Mouse (Mus musculus) hindbrain, postnatal 0 days (tissue): ENCODE data around the gene Ccs. TPM values are rescaled to one million over a fixed set of nuclear protein-coding genes. Genes with fewer than 3 reads are reported as not detected.
"Not testable (repeated sequence)": the region's sequence is repeated elsewhere in the genome, so short reads cannot be mapped to it uniquely, and the experiment has no call there.

Source experiments
- ATAC-seq: fragments of 200-750 bp; cut with Nextera tagmentation; 2 replicates; pipeline ENCODE4 v1.8.0; 2017; ENCODE audit warnings: mild to moderate bottlenecking, moderate TSS enrichment, moderate library complexity
- DNase-seq: peaks from one replicate; pipeline ENCODE4 v3.0.0-alpha.2; 2015; ENCODE audit warnings: low spot score
- H3K27ac ChIP-seq: fragments of 300-500 bp; sonication (generic); 2 replicates; pipeline ENCODE4 v1.5.1; 2014; ENCODE audit warnings: mild to moderate bottlenecking
- H3K27me3 ChIP-seq: fragments of 300-500 bp; sonication (generic); 2 replicates; pipeline ENCODE4 v1.6.1; 2014; ENCODE audit warnings: low read length, mixed read lengths; ENCODE audit not compliant: insufficient read depth
- H3K36me3 ChIP-seq: fragments of 300-500 bp; sonication (generic); 2 replicates; pipeline ENCODE4 v1.6.1; 2014; ENCODE audit warnings: low read length, mixed read lengths; ENCODE audit not compliant: insufficient read depth
- H3K4me1 ChIP-seq: fragments of 300-500 bp; sonication (generic); 2 replicates; pipeline ENCODE4 v1.6.1; 2014; ENCODE audit warnings: antibody characterized with exemption, low read length, mixed read lengths; ENCODE audit not compliant: insufficient read depth
- H3K4me2 ChIP-seq: fragments of 300-500 bp; sonication (generic); 2 replicates; pipeline ENCODE4 v1.6.1; 2014; ENCODE audit warnings: low read depth, mild to moderate bottlenecking, low read length, moderate library complexity, mixed read lengths
- H3K4me3 ChIP-seq: fragments of 300-500 bp; sonication (generic); 2 replicates; pipeline ENCODE4 v1.5.1; 2014; ENCODE audit warnings: low read length
- H3K9ac ChIP-seq: fragments of 300-500 bp; sonication (generic); replicated peaks from 2 replicates; pipeline ENCODE4 v1.6.1; 2014; ENCODE audit warnings: mild to moderate bottlenecking, low read length, moderate library complexity, mixed read lengths
- H3K9me3 ChIP-seq: fragments of 300-500 bp; sonication (generic); 2 replicates; pipeline ENCODE4 v1.6.1; 2016; ENCODE audit warnings: low read length, mixed read lengths
- CTCF ChIP-seq: IDR thresholded peaks from 2 replicates; pipeline ENCODE4 v1.5.1; 2016; ENCODE audit warnings: antibody characterized with exemption, control low read depth, low read depth
- WGBS: fragments of 180-500 bp; shearing (Covaris S2); extraction: QIAGEN DNeasy Blood & Tissue Kit; methylation state at CpG from one replicate; pipeline ENCODE4 v1.1.7; 2014; 5-methylcytosine and 5-hydroxymethylcytosine counted together
- polyA plus RNA-seq: library from polyadenylated mRNA; unstranded; fragments of >200 nt; fragmentation: Nextera tagmentation; extraction: Ambion mirVana; gene quantifications from 2 replicates; pipeline ENCODE4 v1.2.1, GENCODE M21; 2015
- total RNA-seq: library from RNA; depleted of rRNA; stranded (reverse); fragments of >200 nt; gene quantifications from 2 replicates; pipeline ENCODE4 v1.2.3, GENCODE M21; 2014

Gene Ccs
- total and polyA plus RNA-seq, 2 experiments from 2014 or later: 32.0 to 51.1 TPM

- H3K4me1 ChIP-seq: peaks cover 8% of the 10 kb centered on the region; the same call in 1 of the 2 replicates
Observed at GRCm38 (mm10) chr19:4876241-4876640, 37.1 kb upstream of the Ccs start.

DNA sequence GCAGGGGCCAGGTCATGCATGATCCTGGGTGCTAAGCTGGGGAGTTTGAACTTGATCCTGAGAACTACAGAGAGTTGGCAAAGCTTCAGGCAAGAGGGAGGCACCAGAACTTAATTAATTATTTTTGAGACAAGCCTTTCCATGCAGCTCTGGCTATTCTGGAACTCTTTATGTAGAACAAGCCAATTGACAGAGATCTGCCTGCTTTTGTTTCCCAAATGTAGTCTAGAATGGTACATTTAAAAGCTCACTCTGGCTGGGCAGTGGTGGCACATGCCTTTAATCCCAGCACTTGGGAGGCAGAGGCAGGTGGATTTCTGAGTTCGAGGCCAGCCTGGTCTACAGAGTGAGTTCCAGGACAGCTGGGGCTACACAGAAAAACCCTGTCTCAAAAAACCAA lies 35.5 kb upstream of the Ccs start:
- not testable (repeated sequence) for ATAC-seq, H3K36me3 ChIP-seq, H3K4me2 ChIP-seq, DNase-seq, H3K4me3 ChIP-seq, H3K27me3 ChIP-seq, H3K9me3 ChIP-seq, H3K4me1 ChIP-seq, H3K9ac ChIP-seq, H3K27ac ChIP-seq
- 84% methylated on average over 1 of the region's 1 CpGs for WGBS

More at GRCm38 (mm10) chr19:4876241-4876640, 37.1 kb upstream of the Ccs start:
- Histone ChIP-seq H3K36me3 (no peaks in the 10 kb centered on the region), H3K9me3 (no peaks in the 10 kb centered on the region), H3K4me3 (no peak overlapping the region), H3K27ac (no peak overlapping the region), H3K9ac (no peak overlapping the region), H3K27me3 (no peaks in the 10 kb centered on the region), H3K4me2 (no peak overlapping the region)
- ATAC-seq (no peak), DNase-seq (no peak)
- 77% methylated on average over 2 of the region's 4 CpGs for WGBS
- no peak for TF ChIP-seq CTCF

GRCm38 (mm10) chr19:4865147-4865546 lies 26.0 kb upstream of the Ccs start:
- no peaks in the 10 kb centered on the region for H3K27me3 ChIP-seq
- peak overlapping the region; percentile 30 for H3K4me2 ChIP-seq
- peak; percentile 57 for DNase-seq
- no peak overlapping the region for H3K27ac ChIP-seq
- 5% methylated on average over 17 of the region's 17 CpGs for WGBS
- H3K36me3 ChIP-seq: peaks cover 8% of the 10 kb centered on the region; the same call in 1 of the 2 replicates
- no peaks in the 10 kb centered on the region for H3K9me3 ChIP-seq
- no peaks in the 10 kb centered on the region for H3K4me1 ChIP-seq
- no peak overlapping the region for H3K4me3 ChIP-seq
- no peak for TF ChIP-seq CTCF
- H3K9ac ChIP-seq: no peak overlapping the region
- 0 out of 2 replicates have a peak, but pooled peaks have one; percentile 45 for ATAC-seq

- H3K27ac ChIP-seq: no peak overlapping the region
- DNase-seq: peak; percentile 44
Observed at GRCm38 (mm10) chr19:4863048-4863447, 23.9 kb upstream of the Ccs start.

DNA sequence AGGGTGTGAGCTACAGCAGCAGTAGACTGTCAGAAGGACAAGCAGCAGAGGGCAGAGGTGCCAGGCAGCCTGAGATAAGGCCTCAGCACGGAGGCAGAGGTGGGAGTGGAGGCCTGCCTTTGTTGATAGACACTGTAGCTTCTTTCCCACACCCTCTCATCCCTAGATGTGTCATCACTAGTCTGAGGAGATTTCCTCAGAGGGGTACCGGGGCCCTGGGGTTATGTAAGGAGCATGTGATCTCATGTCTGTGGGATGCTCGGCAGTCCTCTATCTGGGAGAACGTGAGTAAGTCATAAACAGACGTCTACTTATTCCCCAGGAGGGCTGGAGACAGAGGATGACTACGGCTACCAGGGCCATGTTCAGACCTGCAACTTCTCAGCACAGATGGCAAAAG lies 19.9 kb upstream of the Ccs start:
- no peak for DNase-seq
- H3K27ac ChIP-seq: no peak overlapping the region
- no peaks in the 10 kb centered on the region for H3K4me1 ChIP-seq
- ATAC-seq: no peak
- H3K9me3 ChIP-seq: no peaks in the 10 kb centered on the region
- 74% methylated on average over 6 of the region's 6 CpGs for WGBS
- no peak overlapping the region for H3K4me3 ChIP-seq
- H3K4me2 ChIP-seq: no peak overlapping the region
- H3K36me3 ChIP-seq: peaks cover 22% of the 10 kb centered on the region
- no peaks in the 10 kb centered on the region for H3K27me3 ChIP-seq
- TF ChIP-seq CTCF: no peak
- no peak overlapping the region for H3K9ac ChIP-seq

More at GRCm38 (mm10) chr19:4863048-4863447, 23.9 kb upstream of the Ccs start:
- H3K4me2 ChIP-seq: no peak overlapping the region
- WGBS: 61% methylated on average over 6 of the region's 6 CpGs
- peak; percentile 48; the same call in 1 of the 2 replicates for ATAC-seq
- H3K9me3 ChIP-seq: no peaks in the 10 kb centered on the region
- no peak for TF ChIP-seq CTCF
- H3K4me1 ChIP-seq: no peaks in the 10 kb centered on the region
- H3K4me3 ChIP-seq: no peak overlapping the region
- no peak overlapping the region for H3K9ac ChIP-seq
- H3K27me3 ChIP-seq: no peaks in the 10 kb centered on the region
- peaks cover 16% of the 10 kb centered on the region for H3K36me3 ChIP-seq

DNA sequence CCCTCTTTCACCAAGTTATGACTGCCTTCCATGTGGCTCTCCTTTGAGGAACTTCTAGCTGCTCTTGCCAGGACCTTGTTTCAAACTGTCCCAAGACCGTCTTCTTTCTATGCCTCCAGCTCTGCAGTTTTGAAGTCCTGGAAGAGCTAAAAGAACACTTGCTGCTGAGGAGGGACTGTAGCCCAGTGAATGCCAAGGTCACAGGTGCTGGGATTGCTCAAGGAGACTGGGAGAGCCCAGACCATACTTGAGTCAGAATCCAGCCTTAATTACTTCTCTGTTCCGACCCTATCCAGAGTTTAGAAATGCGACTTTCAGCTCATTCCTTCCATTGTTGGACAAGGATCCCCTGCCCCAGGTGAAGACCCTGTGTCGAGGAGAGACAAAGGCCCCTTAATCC lies 16.8 kb upstream of the Ccs start:
- TF ChIP-seq CTCF: no peak

GRCm38 (mm10) chr19:4855470-4855820 lies 16.3 kb upstream of the Ccs start:
- Histone ChIP-seq H3K27ac (peak overlapping the region; percentile 60; the same call in 1 of the 2 replicates), H3K36me3 (peaks cover 17% of the 10 kb centered on the region)

More for the DNA sequence above, 16.8 kb upstream of the Ccs start:
- DNase-seq (no peak), ATAC-seq (no peak)
- Histone ChIP-seq H3K36me3 (peaks cover 22% of the 10 kb centered on the region), H3K4me2 (peak overlapping the region; percentile 99), H3K9me3 (no peaks in the 10 kb centered on the region), H3K27ac (no peak overlapping the region), H3K9ac (no peak overlapping the region), H3K4me1 (no peaks in the 10 kb centered on the region), H3K27me3 (no peaks in the 10 kb centered on the region), H3K4me3 (peak overlapping the region; percentile 75)
- 63% methylated on average over 4 of the region's 4 CpGs for WGBS

More at GRCm38 (mm10) chr19:4855470-4855820, 16.3 kb upstream of the Ccs start:
- Histone ChIP-seq H3K9me3 (no peaks in the 10 kb centered on the region), H3K4me1 (no peaks in the 10 kb centered on the region), H3K27me3 (no peaks in the 10 kb centered on the region), H3K4me2 (peak overlapping the region; percentile 99), H3K4me3 (peak overlapping the region; percentile 75), H3K9ac (peak overlapping the region; percentile 76)
- ATAC-seq (no peak; the same call in 1 of the 2 replicates), DNase-seq (no peak)
- under 1% methylated on average over 14 of the region's 14 CpGs for WGBS
- no peak for TF ChIP-seq CTCF
